Mouse (Mus musculus): Measurements from ENCODE around the gene Fn1. TPM values are rescaled to one million over a fixed set of nuclear protein-coding genes. Genes with fewer than 3 reads are reported as not detected.

Gene Fn1
- polyA plus RNA-seq, 1 experiment from 2014 or later: 191 TPM

DNA sequence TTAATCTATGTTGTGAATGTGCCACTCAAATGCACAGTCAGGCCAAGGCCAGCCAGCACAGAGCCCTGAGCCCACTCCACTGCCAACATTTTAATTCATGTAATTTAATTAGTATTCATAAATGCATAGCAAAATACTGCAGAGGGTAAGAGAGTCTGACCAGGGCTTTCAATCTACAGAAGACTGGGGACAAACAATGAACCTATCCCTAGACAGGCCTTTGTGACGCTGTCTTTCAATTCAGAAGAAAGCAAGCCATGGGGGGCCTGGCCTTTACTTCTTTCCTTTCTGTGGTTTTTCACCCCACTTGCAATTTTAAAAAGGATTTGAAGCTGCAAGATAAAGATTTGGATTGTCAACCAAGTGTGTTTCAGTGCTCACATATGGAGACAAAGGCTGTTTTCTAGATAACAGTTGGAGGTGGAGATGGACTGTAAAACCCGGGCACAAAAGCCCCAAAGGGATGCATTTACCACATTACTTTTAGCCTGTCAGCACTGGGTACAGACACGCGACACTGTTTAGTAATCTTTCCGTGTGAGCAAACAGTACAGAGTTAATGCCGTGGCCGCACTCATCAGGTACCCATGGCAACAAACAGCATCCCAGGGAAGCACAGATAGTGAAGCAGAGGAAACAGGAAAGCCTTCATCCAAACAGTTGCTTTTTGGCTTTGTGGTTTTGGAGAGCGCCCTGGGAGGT lies 38.3 kb downstream of the Fn1 start:
- Histone ChIP-seq H3K27ac (no peak overlapping the region), H3K9me3 (replicated peaks) (no peaks in the 10 kb centered on the region)
- no peak for DNase-seq (ENCODE audit: low spot score)

DNA sequence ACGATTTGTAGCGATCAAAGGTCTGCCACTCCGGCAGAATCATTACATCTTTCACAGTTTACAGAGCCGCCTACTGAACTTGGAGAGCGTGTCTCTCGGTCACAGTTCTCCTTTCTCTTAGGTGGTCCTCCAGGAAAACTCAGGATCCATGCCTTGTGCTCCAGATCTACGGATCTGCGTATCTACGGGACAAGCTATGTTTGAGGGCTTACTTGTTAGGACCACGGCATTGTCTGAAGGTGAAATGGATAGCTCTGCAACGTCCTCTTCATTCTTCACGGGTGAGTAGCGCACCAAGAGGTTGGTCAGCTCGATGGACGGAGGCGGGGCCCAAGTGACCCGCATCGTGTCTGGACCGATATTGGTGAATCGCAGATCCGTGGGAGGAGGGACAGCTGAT lies 40.7 kb downstream of the Fn1 start:
- no peaks in the 10 kb centered on the region for H3K4me1 ChIP-seq
- peaks cover 100% of the 10 kb centered on the region for H3K36me3 ChIP-seq
- DNase-seq (ENCODE audit: low spot score): no peak
- no peaks in the 10 kb centered on the region for H3K27me3 ChIP-seq (ENCODE audit: low read depth, poor library complexity, severe bottlenecking)
- H3K27ac ChIP-seq: no peak overlapping the region
- no peaks in the 10 kb centered on the region for H3K9me3 ChIP-seq (replicated peaks)
- no peak overlapping the region for H3K4me3 ChIP-seq
- WGBS: 96% methylated on average over 21 of the region's 21 CpGs

More for the DNA sequence above, 38.3 kb downstream of the Fn1 start:
- WGBS: 93% methylated on average over 8 of the region's 8 CpGs
- Histone ChIP-seq H3K4me1 (no peaks in the 10 kb centered on the region), H3K27me3 (ENCODE audit: low read depth, poor library complexity, severe bottlenecking) (no peaks in the 10 kb centered on the region), H3K36me3 (peaks cover 100% of the 10 kb centered on the region), H3K4me3 (no peak overlapping the region)

DNA sequence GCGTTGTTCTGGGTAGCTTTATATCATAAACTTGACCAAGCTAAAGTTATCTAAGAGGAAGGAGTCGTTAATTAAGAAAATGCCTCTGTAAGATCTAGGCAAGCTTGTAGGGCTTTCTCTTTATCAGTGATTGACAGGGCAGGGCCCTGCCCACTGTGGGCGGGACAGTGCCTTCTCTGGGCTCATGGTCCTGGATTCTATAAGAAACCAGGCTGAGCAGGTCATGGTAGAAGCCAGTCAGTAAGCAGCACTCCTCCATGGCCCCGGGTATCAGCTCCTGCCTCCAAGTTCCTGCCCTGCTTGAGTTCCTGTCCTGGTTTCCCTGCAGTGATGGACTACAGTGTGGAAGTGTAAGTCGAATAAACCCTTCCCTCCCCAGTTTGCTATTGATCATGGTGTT lies 43.1 kb downstream of the Fn1 start:
- peaks cover 100% of the 10 kb centered on the region for H3K36me3 ChIP-seq
- H3K4me1 ChIP-seq: no peaks in the 10 kb centered on the region
- H3K27me3 ChIP-seq (ENCODE audit: low read depth, poor library complexity, severe bottlenecking): no peaks in the 10 kb centered on the region
- DNase-seq (ENCODE audit: low spot score): no peak
- WGBS: 90% methylated on average over 5 of the region's 5 CpGs
- H3K9me3 ChIP-seq (replicated peaks): no peaks in the 10 kb centered on the region
- H3K4me3 ChIP-seq: no peak overlapping the region
- no peak overlapping the region for H3K27ac ChIP-seq

DNA sequence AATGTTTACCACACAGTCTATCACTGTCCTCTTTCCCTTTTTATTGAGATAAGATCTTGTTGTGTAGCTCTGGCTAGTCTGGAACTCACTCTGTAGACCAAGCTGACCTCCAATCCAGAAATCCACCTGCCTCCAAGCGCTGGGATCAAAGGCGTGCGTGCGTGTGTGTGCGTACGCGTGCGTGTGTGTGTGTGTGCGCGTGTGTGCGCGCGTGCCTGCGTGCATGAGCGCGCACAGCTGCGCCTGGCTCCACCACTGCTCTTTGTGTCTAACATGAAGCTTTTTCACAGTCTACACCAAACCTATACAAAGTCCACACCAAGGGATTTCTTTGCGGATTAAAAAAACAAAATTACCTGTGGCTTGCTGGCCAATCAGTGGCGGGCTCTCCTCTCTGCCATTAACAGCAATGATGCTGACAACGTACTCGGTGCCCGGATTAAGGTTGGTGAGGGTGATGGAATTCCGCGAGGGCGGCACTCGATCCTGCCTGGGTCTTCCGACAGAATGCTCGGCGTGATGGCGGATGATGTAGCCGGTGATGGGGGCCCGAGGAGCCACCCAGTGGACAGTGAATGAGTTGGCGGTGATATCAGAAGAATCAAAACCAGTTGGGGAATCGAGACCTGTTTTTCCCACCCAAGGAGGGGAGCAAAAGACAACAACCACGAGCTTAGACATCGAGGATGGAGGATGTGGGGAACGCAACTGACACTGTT lies 43.8 kb downstream of the Fn1 start:
- Histone ChIP-seq H3K9me3 (replicated peaks) (no peaks in the 10 kb centered on the region), H3K27me3 (ENCODE audit: low read depth, poor library complexity, severe bottlenecking) (no peaks in the 10 kb centered on the region), H3K36me3 (peaks cover 100% of the 10 kb centered on the region), H3K4me3 (no peak overlapping the region), H3K27ac (no peak overlapping the region), H3K4me1 (no peaks in the 10 kb centered on the region)
- 94% methylated on average over 37 of the region's 37 CpGs for WGBS
- DNase-seq (ENCODE audit: low spot score): no peak

DNA sequence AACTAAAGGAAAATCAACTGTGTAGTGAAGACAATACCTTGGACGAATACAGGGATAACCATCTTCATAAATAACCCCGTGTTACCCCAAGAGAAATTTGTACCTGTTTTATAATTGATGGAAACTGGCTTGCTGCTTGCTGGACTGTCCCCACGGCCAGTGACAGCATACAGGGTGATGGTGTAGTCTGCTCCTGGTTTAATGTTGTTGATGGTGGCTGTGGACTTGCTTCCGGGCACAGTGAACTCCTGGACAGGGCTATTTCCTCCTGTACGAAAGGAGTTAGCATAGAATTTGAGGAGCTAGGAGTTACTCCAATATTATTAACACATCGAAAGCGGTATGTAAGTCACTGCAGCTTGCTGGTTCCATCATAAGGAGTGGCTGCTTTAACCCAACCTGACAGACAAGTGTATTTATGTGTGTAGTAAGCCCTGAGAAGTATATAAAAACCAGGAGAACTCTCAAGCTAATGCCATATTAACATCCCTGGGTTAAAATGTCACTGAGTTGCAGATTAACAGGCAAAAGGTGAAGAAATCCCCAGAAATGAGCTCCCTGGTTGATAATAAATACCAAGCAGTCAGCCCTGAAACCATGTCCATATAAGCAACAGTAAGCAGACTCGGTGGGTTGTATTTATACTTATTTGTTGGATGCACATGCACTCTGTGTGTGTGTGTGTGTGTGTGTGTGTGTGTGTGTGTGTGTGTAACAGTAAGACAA lies 46.2 kb downstream of the Fn1 start:
- no peak for DNase-seq (ENCODE audit: low spot score)

DNA sequence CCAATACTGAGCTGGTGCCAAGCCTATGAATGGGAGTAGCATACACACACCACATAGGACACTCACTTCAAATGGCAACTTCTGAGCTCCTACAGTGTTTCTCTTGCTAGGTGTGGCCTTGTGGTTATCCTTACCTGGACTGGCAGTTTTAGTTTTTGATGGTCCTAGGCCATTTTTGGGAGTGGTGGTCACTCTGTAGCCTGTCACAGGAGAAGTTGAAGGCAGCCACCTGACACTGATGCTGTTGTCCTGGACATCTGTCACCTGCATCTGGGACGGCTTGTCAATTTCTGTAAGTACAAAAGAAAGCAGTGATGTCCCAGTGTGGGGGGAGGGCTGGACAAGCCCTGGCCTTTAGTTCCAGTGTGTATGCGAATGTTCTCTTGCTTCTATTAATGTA lies 47.2 kb downstream of the Fn1 start:
- no peak for DNase-seq (ENCODE audit: low spot score)
- H3K4me3 ChIP-seq: no peak overlapping the region
- peaks cover 100% of the 10 kb centered on the region for H3K36me3 ChIP-seq
- no peaks in the 10 kb centered on the region for H3K4me1 ChIP-seq
- H3K27ac ChIP-seq: no peak overlapping the region
- H3K27me3 ChIP-seq (ENCODE audit: low read depth, poor library complexity, severe bottlenecking): no peaks in the 10 kb centered on the region
- 90% methylated on average over 2 of the region's 2 CpGs for WGBS
- H3K9me3 ChIP-seq (replicated peaks): no peaks in the 10 kb centered on the region

More for the DNA sequence above, 46.2 kb downstream of the Fn1 start:
- Histone ChIP-seq H3K27me3 (ENCODE audit: low read depth, poor library complexity, severe bottlenecking) (no peaks in the 10 kb centered on the region), H3K4me3 (no peak overlapping the region), H3K9me3 (replicated peaks) (no peaks in the 10 kb centered on the region), H3K4me1 (no peaks in the 10 kb centered on the region), H3K27ac (no peak overlapping the region), H3K36me3 (peaks cover 100% of the 10 kb centered on the region)
- 96% methylated on average over 8 of the region's 8 CpGs for WGBS

DNA sequence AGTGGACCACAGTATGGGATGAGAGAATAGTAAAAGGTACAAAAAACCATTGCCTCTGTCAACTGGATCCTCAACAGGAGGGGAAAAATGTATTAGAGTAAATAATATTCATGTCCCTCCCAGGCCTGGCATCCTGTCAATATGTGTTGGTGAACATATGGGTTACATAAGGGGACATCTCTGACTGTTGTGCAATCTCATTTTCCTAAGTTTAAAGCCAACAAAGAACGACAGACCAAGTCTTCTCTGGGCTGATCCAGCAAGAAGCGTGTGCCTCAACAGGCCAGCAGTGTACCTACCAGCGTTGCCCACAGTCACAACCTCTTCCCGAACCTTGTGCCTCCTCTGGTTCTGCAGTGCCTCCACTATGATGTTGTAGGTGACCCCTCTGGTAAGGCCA lies 57.6 kb downstream of the Fn1 start:
- H3K27me3 ChIP-seq (ENCODE audit: low read depth, poor library complexity, severe bottlenecking): no peaks in the 10 kb centered on the region
- peaks cover 100% of the 10 kb centered on the region for H3K36me3 ChIP-seq
- no peaks in the 10 kb centered on the region for H3K9me3 ChIP-seq (replicated peaks)
- no peak for DNase-seq (ENCODE audit: low spot score)
- WGBS: 98% methylated on average over 4 of the region's 4 CpGs
- no peak overlapping the region for H3K27ac ChIP-seq
- H3K4me1 ChIP-seq: no peaks in the 10 kb centered on the region
- H3K4me3 ChIP-seq: no peak overlapping the region

DNA sequence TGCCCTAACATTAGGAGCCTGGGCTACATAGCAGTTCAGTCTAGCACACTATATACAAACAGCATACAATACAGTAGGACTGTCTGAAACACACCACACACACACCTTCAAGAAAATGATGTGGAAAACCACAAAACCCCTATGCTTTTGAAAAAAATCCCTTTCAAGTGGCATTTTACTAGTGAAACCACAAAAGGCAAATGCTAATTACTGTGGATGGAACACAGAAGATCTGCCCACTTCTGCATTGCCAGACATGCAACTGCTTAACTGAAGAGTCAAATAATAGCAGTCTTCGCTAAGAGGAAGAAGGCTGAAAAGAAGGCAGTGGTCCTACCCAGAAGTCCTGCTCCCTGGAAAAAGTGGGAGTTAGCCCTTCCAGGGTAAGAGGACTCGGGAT lies 58.7 kb downstream of the Fn1 start:
- Histone ChIP-seq H3K27ac (no peak overlapping the region), H3K27me3 (ENCODE audit: low read depth, poor library complexity, severe bottlenecking) (no peaks in the 10 kb centered on the region), H3K4me3 (no peak overlapping the region), H3K9me3 (replicated peaks) (no peaks in the 10 kb centered on the region), H3K4me1 (no peaks in the 10 kb centered on the region), H3K36me3 (peaks cover 100% of the 10 kb centered on the region)
- 91% methylated on average over 2 of the region's 2 CpGs for WGBS
- DNase-seq (ENCODE audit: low spot score): no peak

DNA sequence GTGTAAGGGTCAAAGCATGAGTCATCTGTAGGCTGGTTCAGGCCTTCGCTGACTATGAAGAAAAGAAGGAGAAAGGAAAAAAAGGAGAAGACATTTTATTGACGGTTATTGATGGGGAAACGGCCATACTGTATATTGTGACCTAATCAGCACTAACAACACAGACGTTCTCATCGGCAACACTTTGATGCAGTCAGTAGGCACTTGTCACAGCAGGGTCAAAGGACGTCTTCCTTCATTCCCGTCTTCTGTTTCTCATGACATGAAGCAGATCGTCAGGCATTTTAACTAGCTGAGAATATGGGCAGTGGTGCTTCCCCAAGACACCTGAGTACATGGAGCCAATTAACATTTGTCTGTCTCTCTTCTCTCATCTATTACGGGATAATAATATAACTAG lies 59.8 kb downstream of the Fn1 start:
- Histone ChIP-seq H3K27me3 (ENCODE audit: low read depth, poor library complexity, severe bottlenecking) (no peaks in the 10 kb centered on the region), H3K4me3 (no peak overlapping the region), H3K4me1 (no peaks in the 10 kb centered on the region), H3K9me3 (replicated peaks) (no peaks in the 10 kb centered on the region), H3K36me3 (peaks cover 100% of the 10 kb centered on the region), H3K27ac (no peak overlapping the region)
- WGBS: 94% methylated on average over 9 of the region's 9 CpGs
- DNase-seq (ENCODE audit: low spot score): no peak

DNA sequence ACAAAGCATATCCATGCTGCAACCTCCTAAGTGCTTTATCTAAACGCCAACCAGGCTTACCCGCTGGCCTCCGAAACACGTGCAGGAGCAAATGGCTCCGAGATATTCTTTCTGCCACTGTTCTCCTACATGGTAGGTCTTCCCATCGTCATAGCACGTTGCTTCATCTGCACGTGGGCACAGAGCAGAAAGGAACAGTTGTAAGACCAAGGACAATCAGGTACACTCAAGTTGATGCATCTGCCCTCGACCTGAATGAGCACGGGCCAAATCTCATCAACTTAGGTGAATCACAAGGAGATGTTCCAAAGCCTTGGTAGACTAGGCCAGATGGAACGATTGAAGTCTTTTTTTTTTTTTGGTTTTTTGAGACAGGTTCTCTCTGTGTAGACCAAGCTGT lies 63.0 kb downstream of the Fn1 start:
- Histone ChIP-seq H3K4me1 (no peaks in the 10 kb centered on the region), H3K27me3 (ENCODE audit: low read depth, poor library complexity, severe bottlenecking) (no peaks in the 10 kb centered on the region), H3K4me3 (no peak overlapping the region), H3K9me3 (replicated peaks) (no peaks in the 10 kb centered on the region), H3K27ac (no peak overlapping the region), H3K36me3 (peaks cover 100% of the 10 kb centered on the region)
- 98% methylated on average over 11 of the region's 11 CpGs for WGBS
- DNase-seq (ENCODE audit: low spot score): no peak

DNA sequence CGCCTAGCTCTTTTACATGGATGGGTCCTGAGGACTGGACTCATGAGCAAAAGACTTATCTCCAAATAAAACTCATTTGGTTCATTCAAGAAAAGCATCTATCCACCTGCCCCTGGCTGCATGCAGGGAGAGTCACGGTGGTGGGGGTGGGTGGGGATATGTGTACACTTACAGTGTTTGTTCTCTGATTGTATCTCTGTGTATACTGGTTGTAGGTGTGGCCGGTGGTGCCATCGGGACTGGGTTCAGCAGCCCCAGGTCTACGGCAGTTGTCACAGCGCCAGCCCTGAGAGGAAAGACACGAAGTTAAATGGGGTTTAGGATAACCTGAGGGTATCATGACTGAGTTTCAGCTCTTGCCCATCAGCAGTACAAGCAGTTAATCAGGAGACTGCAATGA lies 66.3 kb downstream of the Fn1 start:
- no peaks in the 10 kb centered on the region for H3K27me3 ChIP-seq (ENCODE audit: low read depth, poor library complexity, severe bottlenecking)
- H3K27ac ChIP-seq: no peak overlapping the region
- WGBS: 94% methylated on average over 7 of the region's 7 CpGs
- no peak for DNase-seq (ENCODE audit: low spot score)
- no peaks in the 10 kb centered on the region for H3K4me1 ChIP-seq
- peaks cover 81% of the 10 kb centered on the region for H3K36me3 ChIP-seq
- no peaks in the 10 kb centered on the region for H3K9me3 ChIP-seq (replicated peaks)
- H3K4me3 ChIP-seq: no peak overlapping the region

DNA sequence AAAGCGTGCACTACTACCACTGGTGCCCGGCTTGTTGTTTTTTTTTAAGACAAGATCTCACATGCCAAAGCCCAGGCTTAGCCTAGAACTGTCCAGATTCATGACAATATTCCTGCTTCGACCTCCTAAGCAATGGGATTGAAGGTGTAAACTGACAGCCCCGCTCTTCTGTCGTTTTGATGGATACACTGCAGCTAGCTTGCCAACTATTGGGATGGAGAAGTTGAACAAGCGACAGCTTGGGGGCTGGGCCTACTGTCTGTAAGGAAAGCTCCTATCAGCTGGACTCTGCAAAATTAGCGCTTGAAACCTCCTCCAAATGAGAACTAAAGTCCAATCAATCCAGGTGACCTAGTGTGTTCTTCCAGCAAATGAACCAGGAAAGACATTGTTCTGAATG lies 69.1 kb downstream of the Fn1 start:
- peaks cover 75% of the 10 kb centered on the region for H3K36me3 ChIP-seq
- WGBS: 91% methylated on average over 7 of the region's 7 CpGs
- no peak for DNase-seq (ENCODE audit: low spot score)
- H3K4me3 ChIP-seq: no peak overlapping the region
- H3K9me3 ChIP-seq (replicated peaks): no peaks in the 10 kb centered on the region
- H3K27ac ChIP-seq: no peak overlapping the region
- H3K27me3 ChIP-seq (ENCODE audit: low read depth, poor library complexity, severe bottlenecking): no peaks in the 10 kb centered on the region
- no peaks in the 10 kb centered on the region for H3K4me1 ChIP-seq

DNA sequence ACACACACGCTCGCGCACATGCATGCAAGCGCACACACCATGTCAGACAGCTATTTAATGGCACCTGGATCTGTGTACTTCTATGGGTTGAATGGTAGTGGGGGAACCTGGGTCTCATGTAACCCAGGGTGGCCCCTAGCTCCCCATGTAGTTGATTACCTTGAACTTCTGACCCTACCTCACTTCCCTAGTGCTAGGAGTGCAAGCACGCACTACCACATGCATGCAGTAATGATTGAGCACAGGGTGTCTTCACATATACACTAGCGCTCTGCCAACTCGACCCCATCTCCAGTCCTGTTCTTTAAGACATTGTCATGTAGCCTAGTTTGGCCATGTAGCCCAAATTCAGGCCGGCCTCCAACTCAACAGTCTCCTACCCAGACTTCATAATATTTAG lies 69.7 kb downstream of the Fn1 start:
- no peak overlapping the region for H3K4me3 ChIP-seq
- H3K9me3 ChIP-seq (replicated peaks): no peaks in the 10 kb centered on the region
- no peaks in the 10 kb centered on the region for H3K4me1 ChIP-seq
- H3K27me3 ChIP-seq (ENCODE audit: low read depth, poor library complexity, severe bottlenecking): no peaks in the 10 kb centered on the region
- H3K27ac ChIP-seq: no peak overlapping the region
- 97% methylated on average over 8 of the region's 8 CpGs for WGBS
- DNase-seq (ENCODE audit: low spot score): no peak
- H3K36me3 ChIP-seq: peaks cover 75% of the 10 kb centered on the region
